Mouse (Mus musculus) CD4-positive helper T cell, adult 2 months (primary cell): ENCODE data around the gene Eml5.

Experiments used
- DNase-seq: peaks from one replicate; pipeline ENCODE4 v3.0.0-alpha.2; 2012; ENCODE audit warnings: low read depth, missing footprints, low spot score

Eml5 gene

DNA sequence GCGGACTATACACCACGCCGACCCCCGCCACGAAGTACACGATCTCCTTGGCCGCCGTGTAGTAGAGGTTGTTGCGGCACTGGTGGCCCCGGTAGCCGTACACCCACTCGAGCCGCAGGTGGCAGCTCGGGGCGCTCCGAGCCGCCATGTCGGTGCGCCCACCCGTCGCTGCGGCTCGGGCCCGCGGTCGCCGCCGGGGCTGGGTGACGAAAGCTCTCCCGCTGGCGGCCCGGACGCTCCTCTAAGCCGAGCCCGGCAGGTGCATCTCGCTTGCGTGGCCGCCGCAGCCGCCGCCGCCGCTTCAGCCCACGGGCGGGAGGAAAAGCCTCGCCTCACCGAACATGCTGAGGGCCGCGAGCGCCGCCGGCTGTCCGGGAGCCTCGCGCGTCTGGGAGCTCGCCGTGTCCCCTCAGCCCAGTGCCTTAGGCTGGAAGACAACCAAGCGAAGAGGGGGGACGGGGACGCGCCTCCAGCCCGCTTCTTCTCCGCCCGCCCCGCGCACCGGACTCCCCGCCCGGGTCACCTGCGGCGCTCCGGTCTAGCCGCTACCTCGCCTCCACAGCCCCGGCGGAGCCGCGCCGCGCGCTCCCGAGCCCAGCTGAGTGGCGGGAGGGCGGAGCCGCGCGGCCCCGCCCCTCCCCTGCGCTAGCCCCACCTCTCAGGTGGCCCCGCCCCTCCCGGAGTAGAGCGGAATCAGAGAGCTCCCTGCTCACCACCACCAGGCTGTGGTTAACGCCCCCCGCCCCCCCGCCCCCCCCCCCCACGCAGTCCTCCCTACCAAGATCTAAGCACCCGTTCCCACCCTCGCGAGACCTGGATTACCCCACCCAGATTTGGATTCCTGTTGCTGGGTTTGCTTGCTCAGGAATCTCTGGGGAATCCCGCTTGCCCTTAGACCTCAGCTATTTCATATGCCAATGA lies at the start of gene Eml5:
TSS of gene Eml5 (minus strand) at position 604 of the 921 bp plus-strand sequence.
- peak; percentile 89 for DNase-seq

DNA sequence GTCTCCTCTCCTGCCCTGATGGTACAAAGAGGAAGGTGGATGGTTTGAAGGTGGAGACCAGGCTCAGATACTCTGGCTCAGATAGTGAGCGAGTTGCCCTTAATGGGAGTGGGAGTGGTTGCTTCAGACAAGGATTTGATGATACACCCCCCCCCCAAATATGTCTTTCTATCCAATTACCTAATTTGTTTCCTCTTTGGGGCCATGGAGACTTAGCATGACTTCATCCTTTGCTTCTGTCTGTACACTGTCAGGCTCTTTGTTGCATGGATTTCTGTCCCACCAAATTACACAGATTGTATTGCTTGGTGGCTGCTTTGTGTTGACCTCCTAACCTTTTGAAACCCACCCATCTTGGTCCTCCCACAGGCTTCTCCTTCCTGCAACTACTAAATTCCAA lies 31.6 kb upstream of the Eml5 start:
- DNase-seq: no peak

DNA sequence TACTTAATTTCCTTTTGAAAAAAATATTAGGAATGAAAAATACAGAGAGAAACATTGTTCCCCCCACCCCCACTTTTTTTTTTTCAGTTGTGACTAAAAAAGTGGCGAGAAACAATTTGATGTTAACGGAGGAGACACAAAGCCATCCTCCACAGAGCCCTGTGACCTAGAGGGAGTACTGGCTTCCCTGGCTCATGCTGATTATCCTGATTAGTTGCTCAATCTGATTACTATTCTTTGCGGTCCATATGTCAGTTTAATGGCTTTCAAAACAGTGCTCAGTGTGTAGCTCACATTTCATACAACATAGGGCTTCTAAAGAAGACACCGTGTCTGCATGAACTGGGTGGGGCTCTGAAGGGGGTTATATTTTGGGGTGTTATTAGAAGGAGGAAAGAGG lies 31.2 kb upstream of the Eml5 start:
- no peak for DNase-seq

DNA sequence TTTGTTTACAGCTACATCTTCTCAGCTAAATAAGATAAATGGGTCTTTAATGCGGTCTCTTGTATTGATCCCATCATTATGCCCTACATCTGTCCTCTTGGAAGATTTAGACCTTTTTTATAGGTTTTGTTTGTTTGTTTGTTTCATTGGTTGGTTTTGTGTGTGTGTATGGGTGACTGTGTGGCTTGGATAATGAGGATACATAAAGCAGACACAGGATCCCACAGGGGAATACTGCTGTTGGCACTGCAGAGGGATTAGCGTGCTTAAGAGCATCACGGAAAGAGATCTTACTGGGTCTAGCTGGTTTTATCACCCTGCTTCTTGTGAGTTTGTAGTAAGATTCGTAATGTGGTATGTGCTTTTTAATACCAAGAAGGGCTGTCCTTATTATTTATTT lies 29.9 kb upstream of the Eml5 start:
- no peak for DNase-seq

DNA sequence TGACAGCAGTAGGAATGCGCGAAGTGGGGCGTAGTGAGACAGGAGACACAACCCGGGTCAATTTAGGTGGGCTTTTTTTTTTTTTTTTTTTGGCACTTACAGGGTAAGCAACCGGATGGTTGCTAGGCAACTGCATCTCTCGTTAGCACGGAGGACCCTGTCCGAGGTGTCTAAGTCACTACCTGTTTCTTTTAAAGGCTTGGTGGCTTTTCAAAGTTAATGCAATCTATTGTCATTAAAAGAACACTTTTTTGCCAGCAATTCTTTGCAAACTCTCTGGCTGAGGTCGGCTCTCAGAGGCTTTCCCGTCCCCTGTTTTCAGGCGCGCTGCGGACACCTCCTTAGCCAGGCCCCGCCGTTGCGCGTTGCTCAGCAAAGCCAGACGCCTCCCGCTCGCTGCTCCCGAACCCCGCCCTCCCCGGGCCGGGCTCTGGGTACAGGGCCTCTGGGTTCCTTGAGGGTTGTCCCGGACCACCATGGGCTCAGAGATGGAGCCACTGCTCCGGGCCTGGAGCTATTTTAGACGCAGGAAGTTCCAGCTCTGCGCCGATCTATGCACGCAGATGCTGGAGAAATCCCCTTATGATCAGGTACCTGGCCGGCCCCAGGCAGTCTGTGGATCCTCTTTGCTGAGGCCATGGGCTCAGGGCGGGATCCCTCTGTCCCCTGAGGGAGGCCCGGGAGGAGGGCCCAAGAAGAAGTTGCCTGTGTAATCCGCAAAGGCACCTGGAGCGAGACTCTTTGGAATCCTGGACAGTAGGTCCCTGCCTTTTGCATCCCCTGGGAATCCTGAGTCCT lies 19.1 kb upstream of the Eml5 start, which contains the start of gene Ttc8:
TSS of gene Ttc8 (plus strand) at position 381 of the 798 bp plus-strand sequence.
- peak; percentile 80 for DNase-seq

DNA sequence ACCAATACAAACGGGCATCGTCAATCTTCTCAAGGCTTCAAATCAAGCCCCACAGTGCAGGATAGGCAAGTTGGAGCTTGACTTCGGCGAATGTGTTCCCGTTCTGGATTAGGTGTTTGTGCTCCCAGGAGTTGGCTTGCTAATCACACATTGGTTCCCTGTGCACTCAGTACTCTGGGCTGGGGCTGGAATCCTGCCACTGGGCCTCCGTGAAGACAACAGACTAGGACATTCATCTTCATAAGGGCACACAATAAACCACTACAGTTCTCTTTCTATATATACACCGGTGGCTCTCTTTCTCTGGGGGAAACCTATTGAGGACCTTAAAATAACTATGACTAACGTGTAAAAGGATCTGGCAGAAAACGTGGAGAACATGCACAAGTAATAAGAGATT lies 8.8 kb upstream of the Eml5 start:
- no peak for DNase-seq

DNA sequence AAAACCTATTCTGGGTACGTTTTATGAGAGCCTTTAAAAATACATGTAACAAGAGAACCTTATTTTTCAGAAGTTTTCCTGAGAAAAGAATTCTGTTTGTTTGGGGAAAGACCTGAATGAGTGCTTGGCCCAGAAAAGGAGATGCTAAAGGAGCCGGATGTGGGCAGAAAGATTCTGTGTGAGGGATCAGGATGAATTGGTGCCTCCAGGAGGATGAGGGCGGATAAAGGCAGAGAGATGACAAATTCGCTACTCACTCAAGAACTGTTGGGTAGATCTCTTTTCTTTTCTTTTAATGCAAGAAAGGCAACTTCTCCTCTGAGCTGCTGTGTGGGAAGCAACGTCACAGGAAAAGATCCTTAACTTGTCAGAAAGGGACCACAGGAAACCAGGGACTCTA lies 4.2 kb upstream of the Eml5 start:
- no peak for DNase-seq

DNA sequence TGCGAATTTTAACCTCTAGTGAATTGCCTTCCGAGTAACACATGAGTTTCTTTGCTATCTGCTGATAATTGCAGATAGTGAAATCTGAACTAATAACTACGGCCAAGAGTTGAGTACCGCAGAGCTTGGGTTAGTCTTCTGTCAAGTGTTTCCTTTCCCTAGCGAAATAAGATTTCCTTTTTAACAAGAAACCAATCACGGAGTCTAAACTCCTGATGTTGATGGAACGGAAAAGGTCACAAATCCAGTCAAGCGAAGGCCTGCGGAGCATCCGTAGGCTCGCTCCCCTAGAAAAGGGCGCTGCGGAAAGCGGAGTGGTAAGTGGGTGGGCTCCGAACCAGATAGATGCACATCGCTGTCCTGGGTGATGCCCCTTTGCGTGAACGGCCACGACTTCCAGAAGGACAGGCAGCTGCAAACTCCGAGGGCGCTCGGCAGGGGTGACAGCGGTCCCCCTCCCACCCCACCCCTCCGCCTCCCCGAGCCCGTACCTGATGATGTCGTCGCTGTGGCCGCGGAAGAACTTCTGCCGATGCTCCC lies 873 bp downstream of the Eml5 start:
- DNase-seq: no peak

DNA sequence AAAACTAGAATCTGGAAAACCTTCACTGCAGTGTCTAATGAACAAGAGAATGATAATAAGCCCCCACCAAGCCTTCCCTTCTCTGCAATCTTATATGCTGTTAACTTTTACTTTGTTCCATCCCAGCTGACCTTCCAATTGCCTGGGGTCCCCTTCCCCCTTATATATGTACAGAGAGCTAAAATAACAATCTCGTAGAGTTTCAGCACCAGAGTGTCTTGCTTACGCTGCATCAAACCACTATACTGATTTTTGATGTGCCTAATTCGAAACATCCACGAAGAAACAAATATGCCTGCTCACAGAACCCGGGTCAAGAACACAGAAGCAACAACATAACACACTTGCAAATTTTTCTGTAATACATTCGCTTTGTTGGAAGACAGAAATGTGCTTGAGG lies 1.6 kb downstream of the Eml5 start:
- DNase-seq: no peak

DNA sequence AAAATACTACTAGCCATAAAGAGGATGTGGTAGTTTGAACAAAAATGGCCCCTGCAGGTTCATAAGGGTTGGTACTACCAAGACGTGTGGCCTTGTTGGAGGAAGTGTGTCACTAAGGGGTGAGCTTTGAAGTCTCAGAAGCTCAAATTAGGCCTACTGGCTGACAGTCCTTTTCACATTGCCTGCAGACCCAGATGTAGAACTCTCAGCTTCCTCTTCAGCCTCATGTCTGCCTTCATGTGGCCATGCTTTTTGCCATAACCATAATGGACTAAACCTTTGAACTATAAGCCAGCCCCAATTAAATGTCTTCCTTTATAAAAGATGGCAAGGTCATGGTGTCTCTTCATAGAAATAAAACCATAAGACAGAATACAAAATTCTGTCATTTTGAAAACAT lies 4.5 kb downstream of the Eml5 start:
- peak; percentile 9 for DNase-seq

DNA sequence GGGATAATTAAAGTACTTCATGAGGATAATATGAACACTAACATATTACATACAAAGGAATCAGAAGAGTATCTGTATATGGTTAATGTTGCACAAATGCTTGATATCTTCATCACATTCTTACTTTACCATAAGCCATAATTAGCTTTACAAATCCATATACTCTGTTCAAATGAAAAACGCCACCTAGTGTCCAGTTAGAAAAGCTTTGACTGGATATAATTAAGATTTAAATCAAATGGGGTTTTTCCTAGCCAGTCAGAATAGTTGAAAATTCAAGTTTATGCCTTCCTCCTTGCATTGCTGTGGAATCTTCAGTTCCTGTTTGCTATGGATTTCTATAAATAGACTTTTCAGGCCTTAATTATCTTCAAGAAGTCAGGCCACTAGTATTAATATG lies 16.8 kb downstream of the Eml5 start:
- DNase-seq: peak; percentile 23

DNA sequence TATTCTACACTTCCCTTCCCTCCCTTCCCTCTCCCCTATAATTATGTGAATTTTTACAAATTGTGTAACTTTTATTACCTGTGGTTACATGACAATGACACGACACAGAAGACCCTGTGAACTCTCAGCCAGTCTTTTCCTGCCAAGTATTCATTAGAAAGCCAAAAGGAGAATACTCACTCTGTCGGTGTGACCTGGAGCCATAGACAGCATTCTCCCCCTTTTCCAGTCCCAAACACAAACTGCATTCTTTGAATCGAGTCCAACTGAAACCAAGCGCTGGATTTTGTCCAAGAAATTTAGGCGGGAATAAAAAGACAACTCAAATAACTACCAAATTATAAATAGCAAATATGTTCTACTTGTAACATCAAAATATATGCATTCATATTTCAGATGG lies 19.5 kb downstream of the Eml5 start:
- DNase-seq: no peak

DNA sequence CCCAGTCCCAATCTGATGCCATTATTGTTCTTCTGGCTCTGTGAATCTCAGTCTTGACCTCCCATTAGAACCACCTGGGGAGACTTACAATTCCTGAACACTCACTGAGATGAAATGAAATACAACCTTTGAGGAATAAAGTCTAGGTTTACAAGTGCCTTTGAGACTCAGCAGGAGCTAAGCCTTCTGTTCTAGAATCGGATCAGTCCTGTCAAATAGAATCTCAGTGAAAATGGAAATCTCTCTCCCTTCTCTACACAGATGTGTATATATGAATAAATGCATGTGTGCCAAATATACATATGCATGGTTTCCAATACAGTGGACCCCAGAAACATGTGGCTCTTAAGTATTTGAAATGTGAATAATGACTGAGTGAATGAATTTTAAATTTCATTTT lies 22.6 kb downstream of the Eml5 start:
- DNase-seq: no peak

DNA sequence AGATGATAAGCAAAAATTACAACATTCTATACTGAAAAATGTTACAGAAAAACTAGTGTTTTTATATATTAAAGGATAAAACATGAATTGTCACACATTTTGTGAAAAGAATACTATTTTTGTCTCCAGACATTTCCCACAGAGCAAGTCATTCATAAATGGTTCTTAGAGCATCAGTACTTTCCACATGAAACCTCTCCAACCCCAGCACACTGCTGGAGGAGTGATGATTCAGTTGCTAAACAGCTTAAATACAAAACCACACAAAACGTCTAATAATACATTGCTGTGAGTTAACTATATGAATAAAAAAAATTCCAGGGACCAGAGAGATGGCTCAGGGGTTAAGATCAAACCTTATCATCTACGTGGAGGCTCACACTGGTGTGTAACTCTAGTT lies 26.1 kb downstream of the Eml5 start:
- no peak for DNase-seq

DNA sequence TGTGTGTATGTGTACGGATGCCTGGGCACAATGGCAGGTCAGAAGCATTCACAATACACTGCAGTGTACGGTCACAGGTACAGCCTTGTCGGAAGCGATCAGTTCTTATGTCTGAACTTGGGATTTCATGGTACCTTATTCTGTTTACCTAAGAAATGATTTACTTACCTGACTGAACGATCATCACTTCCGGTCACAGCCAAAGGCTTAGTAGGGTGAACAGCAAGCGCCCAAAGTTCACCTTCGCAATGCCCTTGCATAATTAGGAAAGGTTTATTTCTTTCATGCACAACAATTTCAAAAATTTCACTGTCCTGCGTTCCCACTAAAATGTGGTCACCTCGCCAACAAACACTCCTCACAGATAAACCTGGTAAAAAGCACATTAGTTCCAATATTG lies 28.4 kb downstream of the Eml5 start:
- DNase-seq: no peak

DNA sequence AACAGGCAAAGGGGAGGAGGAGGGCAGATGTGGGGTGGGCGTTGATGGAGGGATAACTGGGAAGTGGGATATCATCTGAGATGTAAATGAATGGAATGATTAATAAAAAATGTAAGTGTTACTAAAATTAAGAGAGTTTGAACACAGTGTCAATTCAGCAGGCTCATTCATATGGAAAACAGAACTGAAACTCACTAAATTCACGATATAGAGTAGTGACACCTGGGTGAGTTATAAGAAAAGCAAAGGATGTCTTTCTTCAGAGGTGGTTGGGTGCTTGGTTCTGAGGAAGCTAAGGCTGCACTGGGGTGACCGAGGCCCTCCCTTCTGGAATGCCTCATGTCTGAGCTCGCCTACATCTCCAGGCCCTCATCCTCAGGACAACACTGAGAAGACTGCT lies 37.8 kb downstream of the Eml5 start:
- DNase-seq: no peak

DNA sequence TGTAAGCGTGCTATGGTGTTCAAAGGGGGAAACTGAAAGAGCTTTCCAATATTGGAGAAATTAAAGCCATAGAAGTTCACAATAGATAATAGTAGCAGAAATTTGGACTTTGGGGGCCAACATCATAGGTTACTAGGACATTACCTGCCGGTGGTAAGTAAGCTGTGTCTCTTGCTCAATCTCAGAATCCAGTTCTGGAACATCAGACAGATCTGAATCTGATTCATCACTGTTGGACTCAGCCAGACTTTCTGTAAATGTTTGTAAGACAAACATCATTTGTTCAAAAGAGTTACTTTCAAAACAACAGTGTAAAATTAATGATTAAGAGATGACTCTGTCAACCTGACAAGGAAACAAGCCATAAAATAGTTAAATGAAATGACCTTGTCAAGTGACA lies 41.0 kb downstream of the Eml5 start:
- DNase-seq: no peak

DNA sequence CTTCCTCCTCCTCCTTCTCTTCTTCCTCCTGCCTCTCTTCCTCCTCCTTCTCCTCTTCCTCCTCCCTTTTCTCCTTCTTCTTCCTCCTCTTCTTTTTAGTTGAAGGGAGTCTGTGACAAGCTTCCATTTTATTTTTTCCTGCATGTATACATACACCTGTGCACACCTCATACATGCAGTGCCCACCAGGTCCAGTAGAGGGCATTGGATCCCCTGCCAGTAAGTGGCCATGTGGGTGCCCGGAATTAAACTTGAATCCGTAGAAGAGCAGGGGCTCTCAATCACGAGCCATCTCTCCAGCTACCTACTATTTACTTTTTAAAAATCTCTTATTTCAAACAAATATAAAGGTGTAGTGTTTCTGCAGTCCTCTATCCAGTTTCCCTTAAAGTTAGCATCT lies 50.5 kb downstream of the Eml5 start:
- peak; percentile 49 for DNase-seq

DNA sequence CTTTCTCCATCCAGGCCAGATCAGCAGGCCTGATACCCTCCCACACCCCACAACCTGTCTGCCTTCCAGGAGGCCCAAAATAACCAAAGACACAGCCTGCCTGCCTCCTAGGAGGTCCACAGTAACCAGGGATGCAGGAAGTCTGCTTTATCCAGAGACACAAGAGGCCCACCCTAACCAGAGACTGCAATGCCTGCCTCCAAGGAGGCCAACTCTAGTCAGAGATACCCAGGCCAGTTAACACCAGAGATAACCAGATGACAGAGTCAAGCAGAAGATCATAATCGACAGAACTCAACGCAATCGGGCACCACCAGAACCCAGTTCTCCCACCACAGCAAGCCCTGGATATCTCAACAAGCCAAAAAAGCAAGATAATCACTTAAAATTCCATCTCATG lies 56.5 kb downstream of the Eml5 start:
- DNase-seq: no peak

DNA sequence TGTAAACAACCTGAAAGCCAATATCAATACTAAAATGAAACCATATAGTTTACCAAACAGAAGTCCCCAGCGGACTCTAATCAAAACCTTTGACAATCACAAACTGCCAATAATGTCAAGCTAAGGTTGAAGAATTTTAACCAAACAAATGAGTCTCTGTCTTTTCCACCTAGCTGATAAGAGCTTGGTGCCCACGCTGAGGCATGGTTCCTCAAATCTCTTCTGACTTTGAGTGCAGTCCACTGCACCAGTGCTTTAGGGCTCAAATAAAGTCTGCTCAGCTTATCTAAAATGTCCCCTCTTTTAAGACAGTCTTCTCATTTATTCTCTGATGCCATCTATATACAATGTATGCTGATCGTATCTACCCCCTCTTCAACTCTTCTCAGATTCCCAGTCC lies 61.1 kb downstream of the Eml5 start:
- DNase-seq: no peak

DNA sequence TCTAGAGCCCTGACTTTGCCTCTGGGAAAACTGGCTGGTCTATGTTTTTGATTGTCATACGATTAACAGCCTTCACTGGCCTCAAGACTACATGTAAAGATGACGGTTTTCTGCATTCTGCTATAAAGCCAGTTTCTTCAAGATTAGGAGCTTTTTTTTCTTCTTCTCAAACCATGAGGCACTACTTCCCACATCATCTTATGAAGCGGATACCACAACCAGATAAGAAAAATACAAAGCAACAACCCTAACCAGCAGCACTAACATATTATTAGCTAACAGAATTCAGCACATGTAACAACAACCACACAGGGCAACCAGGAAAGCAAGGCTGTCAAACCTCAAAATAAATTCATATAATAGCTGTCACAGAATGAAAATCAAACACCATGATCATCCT lies 63.3 kb downstream of the Eml5 start:
- no peak for DNase-seq

DNA sequence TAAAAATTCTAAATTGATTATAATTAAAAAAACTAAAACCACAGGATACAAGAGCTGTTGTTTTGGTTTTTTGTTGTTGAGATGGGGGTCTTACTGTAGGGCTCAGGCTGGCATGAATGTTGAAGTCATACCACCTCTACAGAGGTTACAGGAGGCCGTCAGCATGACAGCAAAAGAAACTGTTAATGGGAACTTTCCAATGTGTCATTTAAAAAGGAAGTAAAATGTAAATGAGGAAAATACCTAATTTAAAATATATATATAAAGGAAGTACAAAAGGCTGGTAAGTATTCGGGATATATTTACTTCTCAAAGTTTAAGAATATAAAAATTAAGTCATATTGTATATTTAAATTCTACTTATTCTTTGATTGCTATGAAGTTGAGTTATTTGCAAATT lies 65.8 kb downstream of the Eml5 start:
- no peak for DNase-seq

DNA sequence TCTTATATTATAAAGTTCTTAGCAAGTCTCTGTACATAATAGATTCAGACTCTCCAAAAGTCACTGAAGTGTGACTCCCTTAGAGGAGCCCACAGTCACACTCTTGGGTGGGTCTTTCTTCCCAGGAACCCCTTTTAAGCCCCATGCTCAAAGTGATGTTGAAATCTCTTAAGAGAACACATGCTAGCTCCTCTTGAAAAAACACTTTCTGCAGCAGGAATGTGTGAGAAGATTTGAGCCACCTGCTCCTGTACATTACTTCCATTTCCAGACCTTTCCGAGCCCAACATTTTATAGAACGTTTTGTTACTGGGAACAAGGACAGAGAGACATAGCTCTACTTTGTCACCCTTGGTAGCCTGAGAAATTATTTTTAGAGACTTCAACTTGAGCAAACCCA lies 66.4 kb downstream of the Eml5 start:
- no peak for DNase-seq
